Mouse (Mus musculus) spleen, postnatal 14 days (tissue): Measurements from ENCODE around the gene Asphd1.

ENCODE experiments used
- DNase-seq, 2 experiments: peaks; one replicate each; pipeline ENCODE4 v3.0.0; 2021 to 2022; ENCODE audit warnings: low spot score in 2 of 2

Asphd1 gene

GRCm38 (mm10) chr7:126949403-126949792 lies at the start of gene Asphd1:
Gene Asphd1 (minus strand): TSS chr7:126949582.
- no peak for DNase-seq

- no peak for DNase-seq
Observed at GRCm38 (mm10) chr7:126996449-126996848, 47.1 kb upstream of the Asphd1 start.

- DNase-seq, result no peak
Observed at GRCm38 (mm10) chr7:126988816-126989215, 39.4 kb upstream of the Asphd1 start.

GRCm38 (mm10) chr7:126986319-126986718 lies 36.9 kb upstream of the Asphd1 start:
- peak in 1 of 2 experiments; percentile 15 for DNase-seq

GRCm38 (mm10) chr7:126984667-126985444 lies 35.5 kb upstream of the Asphd1 start:
- DNase-seq, result no peak

GRCm38 (mm10) chr7:126983113-126983512 lies 33.7 kb upstream of the Asphd1 start:
- no peak for DNase-seq

- DNase-seq, result no peak
Observed at GRCm38 (mm10) chr7:126982054-126982453, 32.7 kb upstream of the Asphd1 start.

- no peak for DNase-seq
Observed at GRCm38 (mm10) chr7:126981601-126982000, 32.2 kb upstream of the Asphd1 start.

GRCm38 (mm10) chr7:126978841-126979240 lies 29.5 kb upstream of the Asphd1 start:
- DNase-seq, result no peak

- no peak for DNase-seq
Observed at GRCm38 (mm10) chr7:126976878-126977459, 27.6 kb upstream of the Asphd1 start.

GRCm38 (mm10) chr7:126975950-126976866 lies 26.8 kb upstream of the Asphd1 start, which contains the start of gene Cdiptos:
Gene Cdiptos (minus strand): TSS chr7:126976098.
- DNase-seq, result peak; percentile 90 to 95

- no peak for DNase-seq
Observed at GRCm38 (mm10) chr7:126975893-126975949, 26.3 kb upstream of the Asphd1 start, which contains the start of gene Cdipt. Gene Cdipt (plus strand): TSS chr7:126975914.

- no peak for DNase-seq
Observed at GRCm38 (mm10) chr7:126975493-126975892, 26.1 kb upstream of the Asphd1 start.

- DNase-seq, result no peak
Observed at GRCm38 (mm10) chr7:126967361-126967760, 18.0 kb upstream of the Asphd1 start.

GRCm38 (mm10) chr7:126965568-126965967 lies 16.2 kb upstream of the Asphd1 start:
- DNase-seq, result no peak

GRCm38 (mm10) chr7:126963548-126964286 lies 14.3 kb upstream of the Asphd1 start:
- DNase-seq, result no peak

GRCm38 (mm10) chr7:126961965-126962364 lies 12.6 kb upstream of the Asphd1 start:
- DNase-seq, result no peak

- DNase-seq, result no peak
Observed at GRCm38 (mm10) chr7:126961095-126961494, 11.7 kb upstream of the Asphd1 start.

GRCm38 (mm10) chr7:126959780-126960179 lies 10.4 kb upstream of the Asphd1 start:
- DNase-seq, result no peak

- DNase-seq, result no peak
Observed at GRCm38 (mm10) chr7:126955125-126955524, 5.7 kb upstream of the Asphd1 start.

GRCm38 (mm10) chr7:126952646-126953045 lies 3.3 kb upstream of the Asphd1 start:
- no peak for DNase-seq

GRCm38 (mm10) chr7:126951741-126952140 lies 2.4 kb upstream of the Asphd1 start:
- DNase-seq, result no peak
